Mouse (Mus musculus): ENCODE results near the gene Ust. TPM values are rescaled to one million over a fixed set of nuclear protein-coding genes. Genes with fewer than 3 reads are reported as not detected.

Gene Ust
- polyA plus RNA-seq, 1 experiment from 2014 or later, result 3.2 TPM

DNA sequence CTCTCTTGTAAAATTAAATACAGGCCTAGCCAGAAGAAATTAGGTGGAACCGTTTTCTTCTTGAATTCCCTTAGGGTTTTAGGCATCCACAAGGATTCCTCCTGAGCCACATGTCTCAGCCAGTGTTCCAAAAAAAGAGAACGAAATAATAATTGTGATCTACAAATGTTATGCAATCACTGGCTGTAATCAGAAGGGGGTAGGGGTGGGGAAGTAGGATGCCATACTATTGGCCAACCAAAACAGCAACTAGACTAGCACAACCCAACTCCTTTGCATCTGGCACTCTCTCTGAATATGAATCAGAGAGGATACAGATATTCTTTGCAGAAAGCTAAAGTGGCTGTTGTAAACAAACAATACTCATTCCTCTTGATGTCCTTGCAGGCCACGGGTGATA, 52.7 kb downstream of the Ust start:
- DNase-seq (ENCODE audit: low spot score) (no peak), ATAC-seq (ENCODE audit: low FRiP score) (no peak)
- H3K9me3 ChIP-seq (ENCODE audit: control insufficient read depth, low read length), result no peaks in the 10 kb centered on the region
- no peak overlapping the region for H3K27ac ChIP-seq (ENCODE audit: low read depth, low read length)
- no peaks in the 10 kb centered on the region for H3K27me3 ChIP-seq (ENCODE audit: control insufficient read depth, insufficient read depth, low read length)
- WGBS, result 88% methylated on average over 3 of the region's 3 CpGs
- no peaks in the 10 kb centered on the region for H3K4me1 ChIP-seq (replicated peaks; ENCODE audit: control insufficient read depth, insufficient read depth, low read length)
- H3K36me3 ChIP-seq (ENCODE audit: control insufficient read depth, insufficient read depth, low read length), result no peaks in the 10 kb centered on the region
- H3K4me3 ChIP-seq (ENCODE audit: low read depth, low read length), result no peak overlapping the region
- H3K9ac ChIP-seq (ENCODE audit: low read depth, low read length), result no peak overlapping the region
- no peak overlapping the region for H3K4me2 ChIP-seq (replicated peaks; ENCODE audit: low read depth, low read length)

DNA sequence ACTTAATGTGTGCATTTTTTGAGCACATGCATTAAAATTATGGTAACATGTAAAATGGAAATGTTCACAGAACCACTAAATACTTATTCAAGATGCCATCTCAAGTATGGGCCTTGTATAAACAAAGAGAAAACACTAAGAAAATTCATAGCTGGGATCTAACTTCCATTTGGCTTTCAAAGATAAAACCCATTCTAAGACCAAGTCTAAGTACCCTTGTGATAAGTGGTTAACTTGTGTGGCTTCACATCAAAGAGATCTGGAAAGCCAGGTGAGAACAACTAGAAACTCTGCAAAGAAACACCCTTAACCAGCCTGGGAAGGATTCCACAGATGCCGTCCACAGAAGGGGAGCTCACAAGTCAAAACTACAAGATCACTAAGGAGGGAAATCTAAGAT, 53.4 kb downstream of the Ust start:
- 93% methylated on average over 1 of the region's 1 CpGs for WGBS
- Histone ChIP-seq H3K9me3 (ENCODE audit: control insufficient read depth, low read length) (no peaks in the 10 kb centered on the region), H3K36me3 (ENCODE audit: control insufficient read depth, insufficient read depth, low read length) (no peaks in the 10 kb centered on the region)

DNA sequence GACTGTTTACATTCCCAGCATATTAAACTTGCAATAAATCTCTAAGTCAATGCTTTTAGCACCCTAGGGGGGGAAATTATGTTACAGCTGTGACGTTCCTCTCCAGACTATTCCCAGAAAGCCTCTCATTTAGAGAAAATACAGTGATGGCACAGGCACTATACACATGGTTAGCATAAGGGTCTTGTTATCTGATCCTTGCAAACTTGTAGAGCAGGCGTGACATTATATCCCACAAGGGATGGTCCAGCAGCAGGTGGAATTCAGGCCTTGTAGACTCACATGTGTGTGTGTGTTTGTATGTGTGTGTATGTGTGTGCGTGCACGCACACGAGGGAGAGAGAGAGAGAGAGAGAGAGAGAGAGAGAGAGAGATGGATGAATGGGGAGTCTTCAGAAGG, 57.3 kb downstream of the Ust start:
- Histone ChIP-seq H3K27ac (ENCODE audit: low read depth, low read length) (no peak overlapping the region), H3K9me3 (ENCODE audit: control insufficient read depth, low read length) (no peaks in the 10 kb centered on the region), H3K36me3 (ENCODE audit: control insufficient read depth, insufficient read depth, low read length) (no peaks in the 10 kb centered on the region), H3K4me3 (ENCODE audit: low read depth, low read length) (no peak overlapping the region), H3K4me1 (replicated peaks; ENCODE audit: control insufficient read depth, insufficient read depth, low read length) (no peaks in the 10 kb centered on the region), H3K4me2 (replicated peaks; ENCODE audit: low read depth, low read length) (no peak overlapping the region), H3K9ac (ENCODE audit: low read depth, low read length) (no peak overlapping the region), H3K27me3 (ENCODE audit: control insufficient read depth, insufficient read depth, low read length) (no peaks in the 10 kb centered on the region)
- ATAC-seq (ENCODE audit: low FRiP score) (no peak), DNase-seq (ENCODE audit: low spot score) (no peak)
- WGBS, result 78% methylated on average over 5 of the region's 5 CpGs

More for the DNA sequence above, 53.4 kb downstream of the Ust start:
- Histone ChIP-seq H3K4me1 (replicated peaks; ENCODE audit: control insufficient read depth, insufficient read depth, low read length) (no peaks in the 10 kb centered on the region), H3K4me2 (replicated peaks; ENCODE audit: low read depth, low read length) (no peak overlapping the region), H3K4me3 (ENCODE audit: low read depth, low read length) (no peak overlapping the region), H3K27ac (ENCODE audit: low read depth, low read length) (no peak overlapping the region), H3K9ac (ENCODE audit: low read depth, low read length) (no peak overlapping the region), H3K27me3 (ENCODE audit: control insufficient read depth, insufficient read depth, low read length) (no peaks in the 10 kb centered on the region)
- no peak for ATAC-seq (ENCODE audit: low FRiP score)
- DNase-seq (ENCODE audit: low spot score), result no peak

DNA sequence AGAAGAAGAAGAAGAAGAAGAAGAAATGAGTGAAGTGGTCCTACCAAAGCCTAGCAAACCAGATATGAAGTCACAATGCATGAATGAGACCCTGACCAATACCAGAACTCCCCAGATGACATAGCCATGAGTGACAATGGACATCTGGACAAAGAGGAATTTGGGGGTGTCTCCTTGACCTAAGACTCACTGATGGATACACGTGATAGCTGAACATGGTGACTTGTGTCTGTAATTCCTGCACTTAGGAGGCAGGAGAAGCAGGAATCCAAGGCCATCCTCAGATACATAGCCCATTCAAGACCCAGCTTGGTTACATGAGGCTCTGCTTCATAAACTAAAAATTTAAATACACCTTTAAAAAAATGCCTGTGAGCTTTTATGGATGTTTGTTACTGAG, 63.9 kb downstream of the Ust start:
- no peaks in the 10 kb centered on the region for H3K27me3 ChIP-seq (ENCODE audit: control insufficient read depth, insufficient read depth, low read length)
- H3K4me1 ChIP-seq (replicated peaks; ENCODE audit: control insufficient read depth, insufficient read depth, low read length), result no peaks in the 10 kb centered on the region

DNA sequence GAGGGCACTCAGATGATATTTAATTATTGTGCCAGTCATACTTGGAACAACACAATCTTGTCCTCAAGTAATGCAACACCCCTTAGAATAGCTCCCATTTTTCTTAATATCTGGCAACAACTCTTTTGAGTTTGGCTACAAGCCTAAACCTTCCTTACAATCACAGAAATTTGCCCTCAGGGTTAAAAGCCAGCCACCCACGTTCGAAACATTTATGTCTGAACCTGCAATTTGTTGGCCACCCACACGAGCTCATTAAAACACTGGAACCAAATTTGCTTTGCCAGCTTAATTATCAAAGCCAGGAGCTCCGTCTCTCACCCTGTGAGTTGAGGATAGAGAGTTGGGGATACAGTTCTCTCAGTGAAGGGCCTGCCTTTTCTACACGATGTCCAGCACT, 70.9 kb downstream of the Ust start:
- ATAC-seq (ENCODE audit: low FRiP score), result no peak
- Histone ChIP-seq H3K36me3 (ENCODE audit: control insufficient read depth, insufficient read depth, low read length) (no peaks in the 10 kb centered on the region), H3K27ac (ENCODE audit: low read depth, low read length) (no peak overlapping the region), H3K9me3 (ENCODE audit: control insufficient read depth, low read length) (no peaks in the 10 kb centered on the region), H3K4me2 (replicated peaks; ENCODE audit: low read depth, low read length) (no peak overlapping the region), H3K4me1 (replicated peaks; ENCODE audit: control insufficient read depth, insufficient read depth, low read length) (no peaks in the 10 kb centered on the region), H3K4me3 (ENCODE audit: low read depth, low read length) (no peak overlapping the region), H3K9ac (ENCODE audit: low read depth, low read length) (no peak overlapping the region), H3K27me3 (ENCODE audit: control insufficient read depth, insufficient read depth, low read length) (no peaks in the 10 kb centered on the region)
- no peak for DNase-seq (ENCODE audit: low spot score)
- WGBS, result 74% methylated on average over 5 of the region's 5 CpGs

More for the DNA sequence above, 63.9 kb downstream of the Ust start:
- no peak for DNase-seq (ENCODE audit: low spot score)
- H3K36me3 ChIP-seq (ENCODE audit: control insufficient read depth, insufficient read depth, low read length), result no peaks in the 10 kb centered on the region
- H3K4me2 ChIP-seq (replicated peaks; ENCODE audit: low read depth, low read length), result no peak overlapping the region
- ATAC-seq (ENCODE audit: low FRiP score), result no peak
- no peak overlapping the region for H3K27ac ChIP-seq (ENCODE audit: low read depth, low read length)
- no peaks in the 10 kb centered on the region for H3K9me3 ChIP-seq (ENCODE audit: control insufficient read depth, low read length)
- H3K4me3 ChIP-seq (ENCODE audit: low read depth, low read length), result no peak overlapping the region
- H3K9ac ChIP-seq (ENCODE audit: low read depth, low read length), result no peak overlapping the region
- 57% methylated on average over 1 of the region's 1 CpGs for WGBS

DNA sequence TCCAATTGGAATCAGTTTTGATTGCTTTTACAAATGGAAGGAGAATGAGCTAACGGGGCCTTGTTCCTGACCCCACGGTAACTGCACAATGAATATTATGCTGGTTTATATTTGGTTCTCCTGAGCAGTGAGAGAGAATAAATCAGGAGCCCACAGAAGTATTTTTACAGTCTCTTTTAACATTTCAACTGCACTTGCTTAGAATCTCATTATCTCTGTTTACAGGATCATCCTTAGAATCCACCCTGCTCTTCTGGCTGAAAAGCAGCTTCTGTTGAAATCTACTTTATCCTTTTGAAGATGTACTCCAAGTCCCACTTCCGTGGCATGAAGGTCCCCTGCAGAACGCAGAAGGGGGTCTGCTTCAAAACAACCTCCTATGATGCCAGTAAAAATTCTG, 71.7 kb downstream of the Ust start:
- Histone ChIP-seq H3K4me1 (replicated peaks; ENCODE audit: control insufficient read depth, insufficient read depth, low read length) (no peaks in the 10 kb centered on the region), H3K36me3 (ENCODE audit: control insufficient read depth, insufficient read depth, low read length) (no peaks in the 10 kb centered on the region), H3K4me2 (replicated peaks; ENCODE audit: low read depth, low read length) (no peak overlapping the region), H3K9ac (ENCODE audit: low read depth, low read length) (no peak overlapping the region), H3K27me3 (ENCODE audit: control insufficient read depth, insufficient read depth, low read length) (no peaks in the 10 kb centered on the region), H3K27ac (ENCODE audit: low read depth, low read length) (no peak overlapping the region), H3K4me3 (ENCODE audit: low read depth, low read length) (no peak overlapping the region), H3K9me3 (ENCODE audit: control insufficient read depth, low read length) (no peaks in the 10 kb centered on the region)
- no peak for DNase-seq (ENCODE audit: low spot score)
- 65% methylated on average over 4 of the region's 4 CpGs for WGBS
- ATAC-seq (ENCODE audit: low FRiP score), result no peak

DNA sequence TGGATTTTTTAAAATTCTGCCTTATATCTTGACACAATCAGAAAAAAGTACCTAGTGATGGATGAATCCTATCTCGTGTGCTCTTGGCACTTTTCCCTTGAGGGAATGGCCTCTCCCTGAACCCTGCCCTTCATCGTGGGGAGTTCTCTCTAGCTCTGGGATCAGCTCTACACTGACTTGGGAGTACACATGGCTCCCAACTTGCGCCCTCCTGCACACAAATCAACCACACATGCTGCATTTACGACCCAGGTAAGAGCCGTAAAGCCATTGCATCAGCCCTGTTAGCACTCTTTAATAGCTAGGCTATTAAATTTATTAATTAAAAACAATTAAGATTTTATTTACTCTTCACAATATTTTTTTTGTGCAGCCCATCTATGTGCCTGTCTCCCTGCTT, 74.6 kb downstream of the Ust start:
- DNase-seq (ENCODE audit: low spot score) (no peak), ATAC-seq (ENCODE audit: low FRiP score) (no peak)
- no peaks in the 10 kb centered on the region for H3K27me3 ChIP-seq (ENCODE audit: control insufficient read depth, insufficient read depth, low read length)
- H3K27ac ChIP-seq (ENCODE audit: low read depth, low read length), result no peak overlapping the region
- no peak overlapping the region for H3K4me2 ChIP-seq (replicated peaks; ENCODE audit: low read depth, low read length)
- H3K4me1 ChIP-seq (replicated peaks; ENCODE audit: control insufficient read depth, insufficient read depth, low read length), result no peaks in the 10 kb centered on the region
- 82% methylated on average over 5 of the region's 5 CpGs for WGBS
- H3K9ac ChIP-seq (ENCODE audit: low read depth, low read length), result no peak overlapping the region
- H3K4me3 ChIP-seq (ENCODE audit: low read depth, low read length), result no peak overlapping the region
- no peaks in the 10 kb centered on the region for H3K9me3 ChIP-seq (ENCODE audit: control insufficient read depth, low read length)
- H3K36me3 ChIP-seq (ENCODE audit: control insufficient read depth, insufficient read depth, low read length), result no peaks in the 10 kb centered on the region

DNA sequence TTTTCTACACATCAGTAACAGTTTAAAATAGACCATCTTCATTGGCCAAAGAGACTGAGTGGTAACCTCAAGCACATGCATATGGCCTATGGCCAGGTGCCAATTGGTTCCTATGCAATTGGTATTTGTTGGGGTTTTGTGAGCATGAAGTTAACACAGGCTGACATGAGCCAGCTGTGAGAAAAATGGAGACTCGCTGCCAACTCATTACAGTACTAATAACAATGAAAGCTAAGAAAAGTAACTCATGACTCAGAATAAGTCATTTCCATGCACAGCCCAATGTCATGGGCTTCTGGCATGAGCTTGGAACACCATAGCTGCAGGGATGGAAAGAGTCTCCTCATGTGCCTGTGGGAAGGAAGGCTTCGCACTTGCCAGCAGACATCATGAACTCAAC, 86.8 kb downstream of the Ust start:
- no peak overlapping the region for H3K4me3 ChIP-seq (ENCODE audit: low read depth, low read length)
- no peak overlapping the region for H3K27ac ChIP-seq (ENCODE audit: low read depth, low read length)
- H3K4me2 ChIP-seq (replicated peaks; ENCODE audit: low read depth, low read length), result no peak overlapping the region
- DNase-seq (ENCODE audit: low spot score) (no peak), ATAC-seq (ENCODE audit: low FRiP score) (no peak)
- H3K4me1 ChIP-seq (replicated peaks; ENCODE audit: control insufficient read depth, insufficient read depth, low read length), result no peaks in the 10 kb centered on the region
- 93% methylated on average over 2 of the region's 2 CpGs for WGBS
- no peaks in the 10 kb centered on the region for H3K9me3 ChIP-seq (ENCODE audit: control insufficient read depth, low read length)
- H3K36me3 ChIP-seq (ENCODE audit: control insufficient read depth, insufficient read depth, low read length), result no peaks in the 10 kb centered on the region
- no peaks in the 10 kb centered on the region for H3K27me3 ChIP-seq (ENCODE audit: control insufficient read depth, insufficient read depth, low read length)
- H3K9ac ChIP-seq (ENCODE audit: low read depth, low read length), result no peak overlapping the region

DNA sequence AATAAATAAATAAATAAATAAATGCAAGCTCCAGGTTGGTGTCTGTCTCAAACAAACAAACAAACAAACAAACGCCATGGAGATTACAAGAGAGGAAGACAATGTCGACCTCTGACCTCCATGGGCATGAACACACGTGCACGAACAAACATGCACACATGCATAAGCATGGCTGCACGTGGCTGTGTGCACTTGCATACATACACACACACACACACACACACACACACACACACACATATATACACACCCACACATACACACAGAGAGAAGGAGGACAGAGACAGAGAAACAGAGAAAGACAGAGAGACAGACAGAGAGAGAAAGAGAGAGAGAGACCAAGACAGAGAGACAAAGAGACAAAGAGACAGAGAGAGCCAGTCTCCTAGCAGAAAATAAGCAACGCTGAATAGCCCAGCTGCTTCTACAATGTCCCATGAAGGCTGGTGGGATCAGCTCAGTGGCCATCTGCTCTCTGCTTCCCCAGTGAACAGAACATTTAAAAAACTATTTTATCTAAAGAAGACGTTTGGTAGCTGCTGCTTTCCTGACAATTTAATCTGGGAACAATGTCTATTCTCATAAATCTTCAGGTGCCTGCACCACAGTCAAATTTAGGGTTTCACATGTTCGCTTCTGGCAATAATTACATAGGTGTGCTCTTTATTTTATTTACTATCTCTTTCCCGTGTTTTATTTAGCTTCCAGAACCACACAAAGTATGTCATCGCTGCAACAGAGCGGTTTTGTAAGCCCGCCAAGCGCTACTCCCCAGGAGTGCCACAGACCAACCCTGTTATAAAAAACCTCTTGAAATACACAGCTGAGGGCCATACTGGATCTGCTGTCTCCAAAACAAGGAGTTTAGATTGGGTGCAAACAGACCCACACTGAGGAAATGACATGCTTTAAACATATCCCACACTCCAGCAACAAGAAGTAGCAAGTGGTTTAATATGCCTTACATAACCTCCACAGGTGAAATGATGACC, 89.5 kb downstream of the Ust start:
- Histone ChIP-seq H3K27me3 (ENCODE audit: control insufficient read depth, insufficient read depth, low read length) (no peaks in the 10 kb centered on the region), H3K9me3 (ENCODE audit: control insufficient read depth, low read length) (no peaks in the 10 kb centered on the region), H3K4me3 (ENCODE audit: low read depth, low read length) (no peak overlapping the region), H3K36me3 (ENCODE audit: control insufficient read depth, insufficient read depth, low read length) (no peaks in the 10 kb centered on the region), H3K4me1 (replicated peaks; ENCODE audit: control insufficient read depth, insufficient read depth, low read length) (no peaks in the 10 kb centered on the region), H3K9ac (ENCODE audit: low read depth, low read length) (no peak overlapping the region), H3K4me2 (replicated peaks; ENCODE audit: low read depth, low read length) (no peak overlapping the region), H3K27ac (ENCODE audit: low read depth, low read length) (no peak overlapping the region)
- DNase-seq (ENCODE audit: low spot score) (no peak), ATAC-seq (ENCODE audit: low FRiP score) (no peak; the same call in 1 of the 2 replicates)
- 80% methylated on average over 13 of the region's 13 CpGs for WGBS

Measured in hindbrain, embryonic 11.5 days (tissue).